ENCODE assay signal across 10 mouse cellular contexts in genomic region chr11:116196866-116197583, GRCm38 (mm10). TPM values are rescaled to one million over a fixed set of nuclear protein-coding genes. Genes with fewer than 3 reads are reported as not detected.
DNase-seq lines count a peak whose midpoint lies in the region; ATAC-seq lines count a peak whose summit lies in the region.
"Had no signal": no experiment of that assay in that cellular context is flagged by ENCODE, and none has a peak within 500 bp of the region (broad histone marks: within the 10 kb centered on the region; RNA-seq: fewer than 3 reads in every experiment).

No protein-coding gene starts in this region.

- no peaks in the 10 kb centered on the region for H3K27me3 ChIP-seq in erythroblast, embryonic 14.5 days (ENCODE audit: control insufficient read depth)
- H3K27me3 ChIP-seq in lung, embryonic 16.5 days (ENCODE audit: control insufficient read depth, insufficient read depth, low read depth, low read length): no peaks in the 10 kb centered on the region
- H3K27me3 ChIP-seq in limb, embryonic 13.5 days: no peaks in the 10 kb centered on the region
- no peaks in the 10 kb centered on the region for H3K27me3 ChIP-seq in stomach, embryonic 14.5 days (ENCODE audit: control insufficient read depth, insufficient read depth, low read length)

- no peak overlapping the region for H3K9ac ChIP-seq in lung, embryonic 16.5 days (ENCODE audit: low read length)
- H3K9ac ChIP-seq in limb, embryonic 13.5 days: peak overlapping the region; percentile 86; the same call in 1 of the 2 replicates
- no peak overlapping the region for H3K9ac ChIP-seq in stomach, embryonic 14.5 days (replicated peaks; ENCODE audit: low read depth, low read length)

- no peak for DNase-seq in lung, adult 18-20 months
- DNase-seq in ovary, postnatal 10 days (ENCODE audit: low spot score): no peak
- no peak for DNase-seq in embryo, embryonic 11 days
- DNase-seq: cerebellum, adult 11 months; kidney, postnatal 14 days had no signal

- WGBS in lung, embryonic 16.5 days: 94% methylated on average over 18 of the region's 18 CpGs
- 94% methylated on average over 18 of the region's 18 CpGs for WGBS in limb, embryonic 13.5 days
- WGBS in stomach, embryonic 14.5 days: 93% methylated on average over 18 of the region's 18 CpGs

- peak overlapping the region; percentile 73 for H3K4me3 ChIP-seq in erythroblast, embryonic 14.5 days (replicated peaks)
- no peak overlapping the region for H3K4me3 ChIP-seq in lung, embryonic 16.5 days (ENCODE audit: low read length)
- H3K4me3 ChIP-seq in limb, embryonic 13.5 days: peak overlapping the region; percentile 56; the same call in 1 of the 2 replicates
- H3K4me3 ChIP-seq in stomach, embryonic 14.5 days (ENCODE audit: low read depth, low read length): no peak overlapping the region

- H3K27ac ChIP-seq in lung, embryonic 16.5 days (ENCODE audit: low read length): no peak overlapping the region
- H3K27ac ChIP-seq in limb, embryonic 13.5 days: no peak overlapping the region
- H3K27ac ChIP-seq in stomach, embryonic 14.5 days (ENCODE audit: low read length): no peak overlapping the region

- peaks cover 5% of the 10 kb centered on the region for H3K36me3 ChIP-seq in erythroblast, embryonic 14.5 days (ENCODE audit: control insufficient read depth)
- H3K36me3 ChIP-seq in lung, embryonic 16.5 days (ENCODE audit: control insufficient read depth, insufficient read depth, low read length): no peaks in the 10 kb centered on the region
- H3K36me3 ChIP-seq in limb, embryonic 13.5 days: peaks cover 7% of the 10 kb centered on the region
- H3K36me3 ChIP-seq in stomach, embryonic 14.5 days (ENCODE audit: control insufficient read depth, insufficient read depth, low read length): peaks cover 4% of the 10 kb centered on the region; the same call in 1 of the 2 replicates

- ATAC-seq in erythroblast, adult 5-6 weeks (replicated peaks; ENCODE audit: low FRiP score, poor library complexity, severe bottlenecking): no peak
- ATAC-seq in lung, embryonic 16.5 days (ENCODE audit: low read depth): no peak
- no peak for ATAC-seq in limb, embryonic 13.5 days (ENCODE audit: low FRiP score, low read depth)
- ATAC-seq in stomach, embryonic 14.5 days (ENCODE audit: insufficient number of reproducible peaks, insufficient read depth, low FRiP score, low read depth): no peak

- H3K4me1 ChIP-seq in erythroblast, embryonic 14.5 days (ENCODE audit: control insufficient read depth): peaks cover 45% of the 10 kb centered on the region
- peaks cover 8% of the 10 kb centered on the region for H3K4me1 ChIP-seq in lung, embryonic 16.5 days (replicated peaks; ENCODE audit: control insufficient read depth, insufficient read depth, low read length)
- peaks cover 25% of the 10 kb centered on the region for H3K4me1 ChIP-seq in limb, embryonic 13.5 days
- H3K4me1 ChIP-seq in stomach, embryonic 14.5 days (ENCODE audit: control insufficient read depth, insufficient read depth, low read length): peaks cover 9% of the 10 kb centered on the region; the same call in 1 of the 2 replicates

- H3K9me3 ChIP-seq in erythroblast, embryonic 14.5 days (ENCODE audit: control insufficient read depth, low read length): no peaks in the 10 kb centered on the region
- no peaks in the 10 kb centered on the region for H3K9me3 ChIP-seq in lung, embryonic 16.5 days (ENCODE audit: control insufficient read depth, low read length)
- H3K9me3 ChIP-seq in limb, embryonic 13.5 days: no peaks in the 10 kb centered on the region
- no peaks in the 10 kb centered on the region for H3K9me3 ChIP-seq in stomach, embryonic 14.5 days (ENCODE audit: control insufficient read depth, low read depth, low read length)

- peak overlapping the region; percentile 83; the same call in 1 of the 2 replicates for H3K4me2 ChIP-seq in lung, embryonic 16.5 days (ENCODE audit: low read depth, low read length)
- peak overlapping the region; percentile 82; the same call in 1 of the 2 replicates for H3K4me2 ChIP-seq in limb, embryonic 13.5 days (replicated peaks)
- peak overlapping the region; percentile 83; the same call in 1 of the 2 replicates for H3K4me2 ChIP-seq in stomach, embryonic 14.5 days (replicated peaks; ENCODE audit: low read depth, low read length)

RNA-seq across cellular contexts. Expression of gene Ten1, which starts 1.6 kb away (rescaled TPM):
- polyA plus RNA-seq in erythroblast, embryonic 14.5 days (2012): 7.6 and 10.2 TPM in 2 replicates
- 10.4 and 14.4 TPM in 2 replicates for total RNA-seq in erythroblast, adult 5-6 weeks (2015; ENCODE audit: low replicate concordance)
- total RNA-seq in erythroblast, adult 5-6 weeks (2017; ENCODE audit: low replicate concordance): 2.7 and 6.4 TPM in 2 replicates
- 74.9 and 87.3 TPM in 2 replicates for polyA plus RNA-seq in lung, embryonic 16.5 days (2015; fragmentation: Nextera tagmentation; extraction: Ambion mirVana)
- polyA plus RNA-seq in limb, embryonic 13.5 days (2015; fragmentation: Nextera tagmentation; extraction: Ambion mirVana): 63.3 and 72.1 TPM in 2 replicates
- 80.9 and 81.3 TPM in 2 replicates for polyA plus RNA-seq in stomach, embryonic 14.5 days (2014; fragmentation: Nextera tagmentation; extraction: Ambion mirVana)

RNA-seq across cellular contexts. Expression of gene Acox1, which starts 1.8 kb away (rescaled TPM):
- 0.10 and 0.11 TPM in 2 replicates for polyA plus RNA-seq in erythroblast, embryonic 14.5 days (2012)
- total RNA-seq in erythroblast, adult 5-6 weeks (2015; ENCODE audit: low replicate concordance): 8.3 and 8.6 TPM in 2 replicates
- 11.3 and 12.7 TPM in 2 replicates for total RNA-seq in erythroblast, adult 5-6 weeks (2017; ENCODE audit: low replicate concordance)
- 23.6 and 24.3 TPM in 2 replicates for polyA plus RNA-seq in lung, embryonic 16.5 days (2015; fragmentation: Nextera tagmentation; extraction: Ambion mirVana)
- polyA plus RNA-seq in limb, embryonic 13.5 days (2015; fragmentation: Nextera tagmentation; extraction: Ambion mirVana): 22.0 and 23.5 TPM in 2 replicates
- polyA plus RNA-seq in stomach, embryonic 14.5 days (2014; fragmentation: Nextera tagmentation; extraction: Ambion mirVana): 29.0 and 29.6 TPM in 2 replicates

RNA-seq across cellular contexts. Expression of gene Fbf1, which starts 29.1 kb away (rescaled TPM):
- polyA plus RNA-seq in erythroblast, embryonic 14.5 days (2012): 1.1 and 1.3 TPM in 2 replicates
- total RNA-seq in erythroblast, adult 5-6 weeks (2015; ENCODE audit: low replicate concordance): 6.1 and 14.6 TPM in 2 replicates
- 6.0 and 6.7 TPM in 2 replicates for total RNA-seq in erythroblast, adult 5-6 weeks (2017; ENCODE audit: low replicate concordance)
- polyA plus RNA-seq in lung, embryonic 16.5 days (2015; fragmentation: Nextera tagmentation; extraction: Ambion mirVana): 36.1 and 37.3 TPM in 2 replicates
- 48.6 and 48.9 TPM in 2 replicates for polyA plus RNA-seq in limb, embryonic 13.5 days (2015; fragmentation: Nextera tagmentation; extraction: Ambion mirVana)
- polyA plus RNA-seq in stomach, embryonic 14.5 days (2014; fragmentation: Nextera tagmentation; extraction: Ambion mirVana): 29.3 and 30.2 TPM in 2 replicates

RNA-seq across cellular contexts. Expression of gene Evpl, which starts 40.9 kb away (rescaled TPM):
- 0.01 TPM in 2 replicates for polyA plus RNA-seq in erythroblast, embryonic 14.5 days (2012)
- not detected in 2 replicates for total RNA-seq in erythroblast, adult 5-6 weeks (2015; ENCODE audit: low replicate concordance)
- total RNA-seq in erythroblast, adult 5-6 weeks (2017; ENCODE audit: low replicate concordance): 0.09 and 0.56 TPM in 2 replicates
- 4.4 and 4.7 TPM in 2 replicates for polyA plus RNA-seq in lung, embryonic 16.5 days (2015; fragmentation: Nextera tagmentation; extraction: Ambion mirVana)
- polyA plus RNA-seq in limb, embryonic 13.5 days (2015; fragmentation: Nextera tagmentation; extraction: Ambion mirVana): 3.3 and 4.0 TPM in 2 replicates
- polyA plus RNA-seq in stomach, embryonic 14.5 days (2014; fragmentation: Nextera tagmentation; extraction: Ambion mirVana): 5.0 and 6.0 TPM in 2 replicates

RNA-seq across cellular contexts. Expression of gene Mrpl38, which starts 58.4 kb away (rescaled TPM):
- 7.7 and 8.4 TPM in 2 replicates for polyA plus RNA-seq in erythroblast, embryonic 14.5 days (2012)
- total RNA-seq in erythroblast, adult 5-6 weeks (2015; ENCODE audit: low replicate concordance): 10.0 and 19.8 TPM in 2 replicates
- 5.2 and 6.7 TPM in 2 replicates for total RNA-seq in erythroblast, adult 5-6 weeks (2017; ENCODE audit: low replicate concordance)
- 79.3 and 80.6 TPM in 2 replicates for polyA plus RNA-seq in lung, embryonic 16.5 days (2015; fragmentation: Nextera tagmentation; extraction: Ambion mirVana)
- polyA plus RNA-seq in limb, embryonic 13.5 days (2015; fragmentation: Nextera tagmentation; extraction: Ambion mirVana): 86.0 and 86.3 TPM in 2 replicates
- 93.9 and 94.2 TPM in 2 replicates for polyA plus RNA-seq in stomach, embryonic 14.5 days (2014; fragmentation: Nextera tagmentation; extraction: Ambion mirVana)

Comparison
In these comparisons a context has a peak if more than half of its experiments do, and no peak if none do; other contexts are left out.
1. H3K4me3 ChIP-seq: peak in erythroblast, embryonic 14.5 days (single experiment) and limb, embryonic 13.5 days (single experiment); none in lung, embryonic 16.5 days (single experiment) and stomach, embryonic 14.5 days (single experiment).
2. RNA of gene Acox1, which starts 1.8 kb away (polyA plus RNA-seq): 29.0 to 29.6 TPM in stomach, embryonic 14.5 days, 23.6 to 24.3 TPM in lung, embryonic 16.5 days and 22.0 to 23.5 TPM in limb, embryonic 13.5 days; 0.10 to 0.11 TPM in erythroblast, embryonic 14.5 days; every median in the first group is over 10 times any median in the second.
3. RNA of gene Fbf1, which starts 29.1 kb away (polyA plus RNA-seq): 48.6 to 48.9 TPM in limb, embryonic 13.5 days, 36.1 to 37.3 TPM in lung, embryonic 16.5 days and 29.3 to 30.2 TPM in stomach, embryonic 14.5 days; 1.1 to 1.3 TPM in erythroblast, embryonic 14.5 days; every median in the first group is over 10 times any median in the second.
4. Peak in every context shown above with its lines, with median percentiles within 50 percentile points of each other: H3K4me2 ChIP-seq.